Mouse (Mus musculus) yolk sac, embryonic 10.5 days (tissue): ENCODE results near the gene Tubb5.

Experiments used
- DNase-seq: peaks from one replicate; pipeline ENCODE4 v3.0.0-alpha.2; 2017; ENCODE audit warnings: low spot score

The Tubb5 gene

DNA sequence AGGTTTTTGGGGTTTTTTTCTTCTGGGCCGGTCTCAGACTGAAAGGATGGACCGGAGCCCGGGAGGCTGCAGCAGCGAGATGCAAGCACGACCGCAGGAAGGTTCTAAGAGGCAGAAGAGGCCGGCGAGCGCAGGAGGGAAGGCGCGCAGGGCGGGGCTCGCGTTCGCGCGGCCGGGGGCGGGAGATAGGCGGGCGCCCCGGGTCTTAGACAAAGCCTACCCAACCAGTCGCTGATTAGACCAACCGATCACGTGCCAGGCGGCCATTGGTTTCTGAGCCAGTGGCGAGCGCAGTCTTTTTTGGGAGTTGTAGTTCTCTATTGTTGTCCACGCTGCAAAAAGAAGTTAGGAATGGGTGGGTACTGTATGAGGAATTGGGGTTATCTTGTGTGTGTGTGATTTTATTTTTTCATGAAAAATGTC is at the start of gene Tubb5:
Gene Tubb5, minus strand, starts transcription at position 185 of the 423 bp plus-strand sequence.
- peak; percentile 97 for DNase-seq

GRCm38 (mm10) chr17:35887725-35888124 is 49.6 kb upstream of the Tubb5 start:
- DNase-seq: no peak

DNA sequence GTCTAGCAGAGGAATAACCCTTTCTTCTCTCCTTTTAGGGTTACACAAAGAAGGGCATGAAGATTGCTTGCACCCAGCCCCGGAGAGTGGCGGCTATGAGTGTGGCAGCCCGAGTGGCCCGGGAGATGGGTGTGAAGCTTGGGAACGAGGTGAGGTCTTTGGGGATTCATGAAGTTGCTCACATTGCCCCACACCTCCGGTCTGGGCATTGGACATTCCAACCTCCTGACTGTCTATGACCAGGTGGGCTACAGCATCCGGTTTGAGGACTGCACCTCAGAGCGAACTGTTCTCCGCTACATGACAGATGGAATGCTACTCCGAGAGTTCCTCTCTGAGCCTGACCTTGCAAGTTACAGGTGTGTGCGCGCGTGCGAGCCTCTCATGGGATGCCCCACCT is 45.7 kb upstream of the Tubb5 start:
- no peak for DNase-seq

DNA sequence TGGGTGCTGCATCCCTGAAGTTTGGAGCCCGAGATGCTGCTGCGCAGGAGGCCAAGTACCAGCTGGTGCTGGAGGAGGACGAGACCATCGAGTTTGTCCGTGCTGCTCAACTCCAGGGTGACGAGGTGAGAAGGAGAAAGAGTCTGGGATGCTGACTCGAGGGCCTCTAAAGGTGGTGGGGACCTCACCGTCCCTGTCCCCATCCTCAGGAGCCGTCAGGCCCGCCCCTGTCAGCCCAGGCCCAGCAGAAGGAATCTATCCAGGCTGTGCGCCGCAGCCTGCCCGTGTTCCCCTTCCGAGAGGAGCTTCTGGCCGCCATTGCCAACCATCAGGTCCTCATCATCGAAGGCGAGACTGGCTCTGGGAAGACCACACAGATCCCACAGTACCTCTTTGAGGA is 44.8 kb upstream of the Tubb5 start:
- DNase-seq: no peak

DNA sequence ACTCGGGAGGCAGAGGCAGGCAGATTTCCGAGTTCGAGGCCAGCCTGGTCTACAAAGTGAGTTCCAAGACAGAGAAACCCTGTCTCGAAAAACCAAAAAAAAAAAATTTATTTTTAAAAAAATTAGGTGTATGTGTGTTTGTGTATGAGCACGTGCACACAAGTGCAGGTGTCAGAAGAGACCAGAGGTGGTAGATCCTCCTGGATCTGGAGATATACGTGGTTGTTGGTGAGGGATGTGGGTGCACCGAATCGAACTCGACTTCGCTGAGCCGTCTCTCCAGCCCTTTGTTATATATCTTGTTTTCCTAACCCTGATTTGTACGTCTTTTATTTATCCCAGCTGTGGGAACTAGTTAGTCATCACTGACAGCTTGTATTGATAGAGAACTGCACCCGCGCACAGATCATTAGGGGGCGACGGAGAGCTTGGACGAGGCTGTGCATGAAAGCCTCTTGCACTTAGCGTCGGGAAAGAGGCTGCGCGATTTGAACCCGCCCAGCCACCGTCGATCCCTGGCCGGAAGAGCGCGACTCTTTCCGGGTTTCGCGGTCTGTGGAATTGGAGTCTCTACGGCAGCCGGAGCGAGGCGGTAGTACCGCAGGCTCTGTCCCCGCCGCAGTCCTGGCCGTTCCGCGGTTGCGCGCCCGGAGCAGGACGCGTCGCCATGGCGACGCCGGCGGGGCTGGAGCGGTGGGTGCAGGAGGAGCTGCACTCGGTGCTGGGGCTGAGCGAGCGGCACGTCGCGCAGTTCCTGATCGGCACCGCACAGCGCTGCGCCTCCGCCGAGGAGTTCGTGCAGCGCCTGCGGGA is 41.3 kb upstream of the Tubb5 start, which contains the start of gene Dhx16:
Gene Dhx16, plus strand, starts transcription at position 575 of the 813 bp plus-strand sequence.
- DNase-seq: peak; percentile 95

GRCm38 (mm10) chr17:35874721-35875120 is 36.6 kb upstream of the Tubb5 start:
- no peak for DNase-seq

GRCm38 (mm10) chr17:35873774-35874519 is 35.8 kb upstream of the Tubb5 start:
- DNase-seq: peak; percentile 77

GRCm38 (mm10) chr17:35870884-35871696 is 33.0 kb upstream of the Tubb5 start:
- DNase-seq: no peak

GRCm38 (mm10) chr17:35870151-35870883 is 32.2 kb upstream of the Tubb5 start:
- DNase-seq: peak; percentile 36

DNA sequence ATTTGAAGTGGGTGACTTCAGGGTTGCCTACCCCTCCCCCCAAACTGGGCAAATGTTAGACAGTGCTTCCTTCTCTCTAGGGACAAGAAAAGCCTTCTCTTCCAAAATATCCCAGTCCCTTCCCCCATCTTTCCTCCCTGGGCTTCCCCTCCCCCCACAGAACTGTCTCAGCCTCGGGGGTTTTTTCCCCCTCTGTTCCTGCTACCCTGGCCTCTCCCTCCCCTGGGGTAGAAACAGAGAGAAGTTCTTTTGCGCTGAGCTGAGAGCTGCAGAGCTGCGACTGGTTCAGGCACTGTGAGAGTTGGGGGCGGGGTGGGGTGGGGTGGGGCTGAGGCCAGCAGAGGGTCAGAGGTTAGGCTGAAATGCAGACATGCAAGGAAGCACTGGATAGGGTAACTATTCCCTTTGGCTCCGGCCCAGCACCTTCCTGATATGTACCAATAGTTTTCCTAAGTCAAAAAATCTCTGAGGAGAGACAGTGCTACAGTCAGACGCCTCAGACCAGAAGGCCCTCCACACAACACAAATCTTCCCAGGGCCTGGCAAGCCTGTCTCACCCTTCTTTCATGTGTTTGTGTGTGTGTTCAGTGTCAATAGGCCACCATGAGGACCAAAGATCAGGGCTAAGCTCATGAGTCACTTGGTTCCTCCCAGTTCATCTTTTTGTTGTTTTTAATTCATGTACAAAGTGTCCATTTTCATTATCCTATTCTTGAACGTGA is 31.4 kb upstream of the Tubb5 start:
- DNase-seq: peak; percentile 93

- DNase-seq: no peak
Observed at GRCm38 (mm10) chr17:35868961-35869345, 30.8 kb upstream of the Tubb5 start.

DNA sequence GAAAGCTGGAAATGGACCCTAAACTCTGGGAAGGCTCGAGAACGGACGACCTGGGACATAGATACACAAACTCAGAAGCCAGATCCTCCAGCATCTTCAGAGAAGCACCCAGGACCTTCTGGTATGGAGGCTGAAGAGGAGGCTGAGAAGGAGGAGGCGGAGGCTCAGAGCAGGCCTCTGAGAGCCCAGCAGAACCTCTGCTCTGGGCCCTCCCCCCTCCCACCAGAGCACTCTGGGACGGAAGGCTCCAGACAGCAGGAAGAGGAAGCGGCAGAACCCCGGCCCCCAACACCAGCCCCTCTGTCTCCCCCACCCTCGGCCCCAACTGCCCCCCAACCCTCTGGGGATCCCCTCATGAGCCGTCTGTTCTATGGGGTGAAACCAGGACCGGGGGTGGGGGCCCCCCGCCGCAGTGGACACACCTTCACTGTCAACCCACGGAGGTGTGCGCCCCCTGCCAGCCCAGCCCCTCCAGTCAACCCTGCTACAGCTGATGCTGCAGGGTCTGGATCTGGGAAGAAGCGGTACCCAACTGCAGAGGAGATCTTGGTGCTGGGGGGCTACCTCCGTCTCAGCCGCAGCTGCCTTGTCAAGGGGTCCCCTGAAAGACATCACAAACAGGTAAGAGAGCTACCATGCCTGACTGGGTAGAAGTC is 30.2 kb upstream of the Tubb5 start:
- DNase-seq: no peak

- DNase-seq: peak; percentile 34
Observed at GRCm38 (mm10) chr17:35866911-35867890, 29.1 kb upstream of the Tubb5 start.

DNA sequence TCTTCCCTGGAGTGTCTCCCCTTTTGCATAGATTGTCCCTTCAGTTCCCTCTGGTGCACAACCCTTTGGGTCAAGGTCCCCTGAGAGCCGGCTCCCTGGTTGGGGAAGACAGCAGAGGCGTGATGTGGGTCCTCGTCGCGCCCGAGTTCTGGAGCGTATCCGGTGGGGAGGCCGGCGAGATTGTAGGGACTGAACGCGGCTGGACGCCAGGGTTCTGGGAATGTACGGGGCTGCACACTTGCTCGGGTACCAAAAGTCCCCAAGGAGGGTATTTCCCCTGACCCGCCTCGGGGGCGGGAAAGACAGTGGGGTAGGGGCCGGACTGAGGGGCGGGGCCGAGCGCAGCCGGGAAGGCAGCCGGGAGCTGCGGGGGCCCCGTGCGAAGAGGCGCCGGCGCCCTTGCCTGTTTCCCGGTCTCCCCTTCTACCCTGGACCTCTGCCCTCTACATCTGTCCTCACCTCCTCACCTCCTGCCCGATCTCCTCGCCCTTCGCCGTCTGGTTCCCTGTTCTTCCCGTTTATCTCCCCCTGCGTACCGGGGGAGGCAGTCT is 28.2 kb upstream of the Tubb5 start:
- no peak for DNase-seq

GRCm38 (mm10) chr17:35865481-35866280 is 27.6 kb upstream of the Tubb5 start, which contains the start of gene Ppp1r18:
Ppp1r18 (plus strand) TSS chr17:35865593.
- peak; percentile 80 for DNase-seq

DNA sequence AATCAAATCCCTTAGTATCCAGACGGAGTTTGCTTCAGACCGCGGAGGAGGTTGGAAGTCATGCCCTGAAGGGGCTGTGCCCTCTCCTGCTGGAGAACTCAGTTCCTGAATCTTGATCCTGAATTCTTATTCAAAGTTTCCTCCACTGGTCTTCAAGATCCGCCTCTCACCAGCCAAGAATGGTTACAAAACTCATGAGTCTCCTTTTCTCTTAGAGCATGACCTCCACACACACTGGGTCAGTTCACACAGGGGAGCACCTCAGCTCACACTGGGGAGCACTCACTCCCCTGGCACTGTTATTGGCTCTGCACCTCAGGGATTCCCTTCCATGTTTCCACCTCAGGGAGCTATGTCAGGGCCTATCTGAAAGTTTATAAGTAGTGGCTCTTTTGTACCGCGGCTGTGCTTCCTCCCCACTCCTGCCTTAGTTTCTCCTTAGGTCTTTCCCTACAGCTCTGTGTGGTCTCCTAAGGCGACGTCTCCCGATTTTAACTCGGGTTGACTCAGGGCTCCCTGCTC is 26.8 kb upstream of the Tubb5 start:
- no peak for DNase-seq

- peak; percentile 94 for DNase-seq
Observed at GRCm38 (mm10) chr17:35861198-35861857, 23.2 kb upstream of the Tubb5 start, which contains the start of gene Nrm. Nrm (plus strand) TSS chr17:35861318.
